Mouse (Mus musculus) heart, adult 2 months (tissue): Measurements from ENCODE around the gene Moap1.

Experiments
- CTCF ChIP-seq: fragments of 200-600 bp; IDR thresholded peaks from 2 replicates; pipeline ENCODE4 v1.8.1; 2022; ENCODE audit warnings: antibody characterized with exemption, mild to moderate bottlenecking, moderate library complexity
- EP300 ChIP-seq: fragments of 200-500 bp; IDR thresholded peaks from 2 replicates; pipeline ENCODE4 v1.6.1; 2011; ENCODE audit warnings: low read depth, low read length, control low read depth; ENCODE audit not compliant: insufficient read depth
- POLR2A ChIP-seq: fragments of 200-500 bp; IDR thresholded peaks from 2 replicates; pipeline ENCODE4 v1.6.1; 2011; ENCODE audit warnings: mild to moderate bottlenecking, low read depth, low read length, control low read depth; ENCODE audit not compliant: insufficient read depth

DNA sequence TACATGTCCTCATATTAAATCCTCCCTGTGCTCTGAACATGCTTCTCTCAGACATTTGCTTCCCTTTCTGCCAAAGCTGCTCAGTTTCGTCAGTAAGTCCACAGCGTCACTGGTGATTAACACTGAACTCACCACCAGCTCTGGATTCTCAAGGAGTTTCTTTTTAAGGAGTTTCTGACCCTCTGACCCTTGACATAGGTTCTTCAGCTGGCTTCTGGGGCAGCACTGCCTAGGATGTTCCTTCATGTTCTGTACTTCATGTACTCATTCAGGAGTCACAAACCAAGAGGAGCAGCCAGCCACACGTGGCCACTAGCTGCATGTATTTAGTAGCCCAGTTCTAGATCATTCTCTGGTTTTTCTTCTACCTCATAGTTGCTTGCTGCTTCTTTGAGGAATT, 4.8 kb upstream of the Moap1 start:
- no peak for TF ChIP-seq CTCF
- TF ChIP-seq EP300 = no peak
- no peak for TF ChIP-seq POLR2A
